Mouse (Mus musculus) left cerebral cortex, postnatal 14 days (tissue): ENCODE data around the gene Nup107. TPM values are rescaled to one million over a fixed set of nuclear protein-coding genes. Genes with fewer than 3 reads are reported as not detected.
"Not testable (repeated sequence)": the region's sequence is repeated elsewhere in the genome, so short reads cannot be mapped to it uniquely, and the experiment has no call there.

Experiments used
- DNase-seq, 2 experiments: peaks; one replicate each; pipeline ENCODE4 v3.0.0; 2021 to 2022; ENCODE audit warnings: low spot score in 2 of 2, mixed read lengths in 1 of 2
- intact Hi-C: fragments of 180-260 bp; cut with DNase I; formaldehyde crosslinking; loops from one replicate; pipeline ENCODE4 v1.15.1; 2025
- total RNA-seq, 2 experiments: library from RNA; stranded (reverse); gene quantifications; 2 replicates each; pipeline ENCODE4 v1.2.3; 2021

The Nup107 gene
- total RNA-seq, 2 experiments from 2014 or later, result 15.5 to 19.9 TPM

- intact Hi-C loops, result no loop called here
- no peak for DNase-seq
Measured at GRCm38 (mm10) chr10:117767286-117768140, 25.0 kb downstream of the Nup107 start.

DNA sequence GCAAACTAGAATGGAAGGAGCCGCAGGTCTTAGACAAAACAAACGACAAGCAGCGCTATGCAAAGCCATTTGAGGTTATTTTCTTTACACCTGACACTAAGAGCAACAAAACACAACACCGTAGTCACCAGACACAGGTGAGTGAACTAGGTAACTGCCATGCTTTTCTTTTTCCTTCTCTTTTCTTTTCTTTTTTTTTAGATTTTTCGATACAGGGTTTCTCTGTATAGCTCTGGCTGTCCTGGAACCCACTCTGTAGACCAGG, 25.7 kb downstream of the Nup107 start:
- DNase-seq, result no peak
- intact Hi-C loops, result no loop called here

DNA sequence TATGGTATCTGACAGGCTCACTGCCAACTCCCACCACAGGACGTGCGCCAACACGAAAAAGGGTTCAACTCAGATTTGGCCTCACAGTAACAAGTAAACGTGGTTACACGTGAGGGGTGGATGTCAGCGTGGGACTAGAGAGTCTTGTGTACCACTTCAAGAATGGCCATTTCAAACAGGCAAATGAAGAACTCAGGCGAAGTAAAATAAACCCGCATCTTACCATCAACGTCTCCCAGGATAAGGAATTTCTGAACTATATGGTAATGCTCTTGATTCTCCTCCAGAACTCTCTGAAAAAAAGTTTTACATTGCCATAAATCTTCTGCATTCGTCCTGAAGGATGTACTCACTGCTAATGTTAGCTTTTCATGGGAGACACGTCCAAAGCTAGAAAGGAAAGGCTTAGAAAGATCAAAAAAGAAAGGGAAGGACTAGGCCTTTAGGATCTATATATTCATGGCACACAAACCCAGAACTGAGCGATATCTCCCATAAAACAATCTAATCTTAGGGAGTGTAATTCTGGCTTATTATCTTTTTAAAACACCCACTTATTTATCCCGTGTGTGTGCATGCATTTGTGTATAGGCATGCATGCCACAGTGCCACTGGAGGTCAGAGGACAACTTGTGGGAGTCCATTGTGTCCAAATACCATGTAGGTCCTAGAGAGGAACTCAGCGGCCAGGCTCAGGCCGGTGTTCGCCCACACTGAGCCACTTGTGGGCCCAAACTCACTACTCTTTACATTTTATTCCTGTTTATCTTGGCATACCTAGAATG, 26.2 kb downstream of the Nup107 start:
- intact Hi-C loops, result no loop called here
- no peak for DNase-seq

DNA sequence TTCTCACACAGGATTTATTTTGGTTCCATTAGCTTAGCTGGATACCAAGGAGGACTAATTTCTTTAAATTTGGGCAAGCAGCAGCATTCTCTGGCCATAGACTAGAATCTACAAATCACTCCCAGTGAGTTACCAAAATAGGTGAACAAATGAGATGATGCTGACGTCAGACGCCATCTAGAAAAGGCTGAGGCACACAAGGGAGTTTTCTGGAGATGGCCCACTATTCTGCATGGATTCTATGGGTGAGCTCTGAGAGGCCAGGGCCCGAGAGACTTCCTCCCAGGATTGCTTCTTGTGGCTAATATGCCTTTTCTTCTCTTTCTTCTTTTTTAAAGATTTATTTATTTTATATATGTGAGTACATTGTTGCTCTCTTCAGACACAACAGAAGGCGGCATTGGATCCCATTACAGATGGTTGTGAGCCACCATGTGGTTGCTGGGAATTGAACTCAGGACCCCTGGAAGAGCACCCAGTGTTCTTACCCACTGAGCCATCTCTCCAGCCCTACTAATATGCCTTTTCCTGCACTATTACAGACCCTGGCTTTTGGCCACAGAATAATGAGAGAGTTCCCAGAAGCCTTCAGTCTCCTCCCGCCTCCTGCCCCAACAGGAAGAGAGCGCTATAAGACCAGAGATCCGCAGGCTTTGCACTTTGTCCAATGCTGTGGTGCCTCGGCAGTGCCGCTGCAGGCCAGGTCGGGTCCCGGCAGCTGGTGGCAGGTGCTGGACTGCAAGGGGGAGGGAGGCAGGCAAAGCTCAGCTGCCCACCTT, 27.2 kb downstream of the Nup107 start:
- DNase-seq, result no peak
- intact Hi-C loops, result no loop called here

GRCm38 (mm10) chr10:117764598-117764997, 27.9 kb downstream of the Nup107 start:
- intact Hi-C loops, result no loop called here
- no peak for DNase-seq

GRCm38 (mm10) chr10:117763588-117764190, 28.8 kb downstream of the Nup107 start:
- intact Hi-C loops, result no loop called here
- DNase-seq, result no peak

DNA sequence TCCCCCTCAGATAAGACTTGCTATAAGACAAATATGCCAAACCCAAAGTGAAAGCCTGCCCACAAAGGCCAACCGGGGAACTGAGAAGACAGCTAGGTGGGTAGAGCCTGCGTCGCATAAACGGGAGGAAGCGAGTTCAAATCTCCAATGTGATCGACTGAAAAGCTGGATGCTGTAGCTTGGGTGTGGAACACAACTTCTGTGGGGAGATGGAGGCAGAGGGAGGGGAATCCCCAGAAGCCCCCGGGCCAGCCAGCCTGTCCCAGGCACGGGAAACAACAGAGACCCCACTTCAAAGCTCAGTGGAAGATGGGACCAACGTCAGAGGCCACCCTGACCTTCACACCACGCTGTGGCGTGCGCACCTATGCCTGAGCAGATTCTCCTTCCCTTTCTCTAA, 29.5 kb downstream of the Nup107 start:
- no peak for DNase-seq
- intact Hi-C loops, result no loop called here

GRCm38 (mm10) chr10:117762281-117762830, 30.1 kb downstream of the Nup107 start:
- intact Hi-C loops, result no loop called here

DNA sequence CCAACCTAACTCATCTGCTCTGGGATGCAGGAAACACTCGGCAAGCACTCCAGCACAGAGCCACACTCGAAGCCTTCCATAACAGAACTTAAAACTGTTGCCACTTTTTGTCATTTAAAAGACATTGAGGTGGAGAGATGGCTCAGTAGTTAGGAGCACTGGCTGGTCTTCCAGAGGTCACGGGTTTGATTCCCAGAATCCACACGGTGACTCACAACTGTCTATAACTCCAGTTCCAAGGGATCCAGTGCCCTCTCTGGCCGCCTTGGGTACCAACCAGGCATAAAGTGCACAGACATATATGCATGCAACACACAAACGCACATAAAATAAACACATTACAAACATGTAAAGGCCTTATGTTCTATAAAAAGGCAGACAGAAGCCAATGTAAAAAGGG, 31.0 kb downstream of the Nup107 start:
- intact Hi-C loops, result no loop called here
- DNase-seq, result no peak

More at GRCm38 (mm10) chr10:117762281-117762830, 30.1 kb downstream of the Nup107 start:
- no peak for DNase-seq

DNA sequence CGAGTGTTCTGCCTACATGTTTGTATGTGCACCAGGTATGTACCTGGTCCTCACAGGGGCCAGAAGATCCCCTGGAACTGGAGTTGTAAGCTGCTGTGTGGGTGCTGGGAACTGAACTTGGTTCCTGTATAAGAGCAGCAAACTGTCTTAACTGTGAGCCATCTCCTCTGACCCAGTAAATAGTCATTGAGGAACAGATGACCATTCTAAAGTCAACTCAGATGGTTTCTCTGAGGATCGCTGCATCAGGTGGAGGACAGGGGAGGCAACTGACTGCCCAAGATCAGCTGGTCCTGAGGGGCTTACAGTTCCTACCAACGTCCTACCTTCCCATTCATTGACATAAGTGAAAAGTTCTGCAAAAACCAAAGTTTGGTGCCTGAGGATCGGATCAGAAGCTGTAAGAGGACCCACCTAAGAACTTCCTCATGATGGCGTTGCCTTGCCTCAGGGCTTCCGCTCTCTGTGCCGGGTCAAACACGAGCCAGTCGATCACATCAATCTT, 31.6 kb downstream of the Nup107 start:
- intact Hi-C loops, result no loop called here
- no peak for DNase-seq

DNA sequence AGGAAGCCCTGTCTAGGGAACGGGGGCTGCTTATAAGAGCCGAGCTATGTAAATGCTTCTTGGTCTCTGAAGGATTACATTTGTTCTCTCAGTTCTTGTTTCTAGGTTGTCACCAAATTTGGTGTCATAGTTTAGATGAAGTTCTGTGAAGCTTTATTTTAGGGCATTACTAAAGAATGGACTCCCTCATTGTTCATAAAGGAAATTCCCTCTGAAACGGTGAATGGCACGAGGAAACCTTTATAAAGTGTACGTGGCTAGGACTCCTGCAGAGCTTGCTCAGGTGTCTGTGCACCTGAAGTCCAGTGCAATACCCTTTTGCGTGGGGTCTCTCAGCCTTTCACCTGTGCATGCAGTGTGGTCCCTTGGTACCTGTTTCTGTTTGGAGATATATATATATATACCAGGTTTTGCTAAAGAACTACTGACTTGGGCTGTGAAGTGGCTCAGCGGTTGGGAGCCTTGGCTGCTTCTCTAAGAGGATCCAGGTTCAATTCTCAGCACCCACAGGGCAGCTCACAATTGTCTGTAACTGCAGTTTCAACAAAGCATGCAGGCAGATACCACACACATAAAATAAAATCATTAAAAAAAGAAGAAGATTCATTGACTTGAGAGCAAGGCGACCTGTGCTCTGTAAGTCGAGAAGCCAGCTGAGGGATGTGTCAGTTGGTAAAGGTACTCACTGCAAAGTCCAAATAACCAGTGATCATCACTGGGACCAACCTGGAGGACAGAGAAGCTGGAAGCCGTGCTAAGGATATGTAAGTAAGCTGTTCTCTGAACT, 32.5 kb downstream of the Nup107 start:
- DNase-seq, result no peak
- intact Hi-C loops, result no loop called here

DNA sequence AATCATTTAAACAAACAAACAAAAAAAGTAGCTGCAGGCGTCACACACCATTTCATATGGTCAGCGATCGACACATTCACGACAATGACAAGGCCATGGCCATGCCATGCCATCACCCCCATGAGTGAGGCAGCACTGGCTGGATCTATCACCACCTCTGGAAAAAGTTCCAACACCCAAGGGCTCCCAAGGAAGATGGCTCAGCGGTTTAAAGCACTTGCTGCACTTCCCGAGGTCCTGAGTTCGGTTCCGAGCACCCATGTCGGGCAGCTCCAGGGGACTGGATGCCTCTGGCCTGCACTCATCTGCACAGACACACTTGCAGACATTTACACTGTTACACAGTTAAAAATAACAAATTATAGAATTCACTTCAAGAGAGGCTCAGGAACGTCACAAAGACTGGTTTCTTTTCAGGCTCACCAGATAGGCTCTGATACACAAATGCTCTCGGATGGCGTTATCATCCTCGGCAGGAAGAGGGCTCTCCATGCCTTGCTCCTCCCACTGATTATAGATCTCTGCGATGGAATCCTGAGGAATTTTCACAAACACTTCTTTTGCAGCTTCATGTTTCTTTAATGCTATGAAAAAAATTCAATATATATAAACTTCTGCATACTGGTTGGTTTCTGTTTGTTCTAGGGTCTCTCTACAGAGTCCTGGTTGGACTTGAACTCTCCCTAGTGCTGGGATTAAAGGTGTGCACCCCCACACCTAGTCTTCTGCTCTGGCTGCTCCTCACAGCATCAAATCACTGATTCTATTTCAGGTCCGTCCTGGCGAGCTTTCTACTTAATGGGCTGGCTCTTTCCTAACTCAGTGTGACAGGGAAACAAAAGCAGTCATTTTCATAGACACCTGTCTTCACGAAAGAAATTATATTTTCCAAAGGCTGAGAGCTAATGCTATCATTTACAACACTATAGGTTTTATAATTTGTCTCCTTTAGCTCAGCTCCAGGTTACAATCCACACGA, 33.5 kb downstream of the Nup107 start:
- no peak for DNase-seq
- intact Hi-C loops, result no loop called here

DNA sequence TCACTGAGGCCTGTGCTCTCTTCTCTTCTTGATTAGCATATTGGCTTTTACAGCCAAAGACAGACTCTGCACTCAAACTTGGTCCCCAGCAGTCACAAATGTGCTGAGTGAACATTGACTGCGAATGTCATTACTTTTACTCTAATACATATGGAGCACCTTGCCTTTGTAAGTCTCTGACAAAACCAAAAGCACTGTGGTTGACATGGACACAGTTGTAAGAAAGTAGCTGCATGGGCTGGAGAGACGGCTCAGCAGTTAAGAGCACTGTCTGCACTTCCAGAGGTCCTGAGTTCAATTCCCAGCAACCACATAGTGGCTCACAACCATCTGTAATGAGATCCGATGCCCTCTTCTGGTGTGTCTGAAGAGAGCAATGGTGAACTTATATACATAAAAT, 34.2 kb downstream of the Nup107 start:
- intact Hi-C loops, DNase-seq: not testable (repeated sequence)

- DNase-seq, result no peak
- intact Hi-C loops, result no loop called here
Measured at GRCm38 (mm10) chr10:117757796-117758342, 34.6 kb downstream of the Nup107 start.

- DNase-seq, result no peak
- intact Hi-C loops, result no loop called here
Measured at GRCm38 (mm10) chr10:117757259-117757658, 35.2 kb downstream of the Nup107 start.

- no peak for DNase-seq
- intact Hi-C loops, result no loop called here
Measured at GRCm38 (mm10) chr10:117756784-117757183, 35.7 kb downstream of the Nup107 start.

DNA sequence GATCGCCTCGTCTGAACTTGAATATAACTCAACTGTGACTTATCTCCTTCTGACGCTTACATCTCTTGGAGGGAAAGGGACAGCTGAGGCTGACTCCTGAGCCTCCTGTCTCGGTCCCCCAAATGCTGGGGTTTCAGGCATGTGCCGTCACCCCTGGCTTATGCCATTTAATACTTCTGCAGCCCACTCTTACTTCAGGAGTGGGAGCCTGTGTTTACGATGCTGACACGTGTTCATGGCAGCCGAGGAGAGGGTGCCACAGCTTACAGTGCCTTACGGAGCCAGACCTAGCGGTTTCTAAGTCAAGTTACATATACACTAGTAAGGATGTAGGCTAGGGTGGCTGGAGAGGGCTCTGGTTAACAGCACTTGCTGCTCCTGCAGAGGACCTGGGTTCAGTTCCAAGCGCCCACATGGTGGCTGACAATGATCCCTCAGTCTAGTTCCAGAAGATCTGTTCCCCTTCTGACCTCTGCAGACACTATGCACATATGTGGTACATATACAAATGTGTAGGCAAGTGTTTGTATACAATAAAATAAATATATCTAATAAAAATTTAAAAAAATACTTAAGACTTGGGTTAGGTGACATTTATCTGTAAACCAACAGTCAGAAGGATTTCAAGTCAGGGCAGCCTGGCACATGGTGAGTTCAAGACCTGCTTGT, 36.6 kb downstream of the Nup107 start:
- no peak for DNase-seq
- intact Hi-C loops, result no loop called here
